Mouse (Mus musculus): ENCODE data around the gene Ngb.

The Ngb gene

DNA sequence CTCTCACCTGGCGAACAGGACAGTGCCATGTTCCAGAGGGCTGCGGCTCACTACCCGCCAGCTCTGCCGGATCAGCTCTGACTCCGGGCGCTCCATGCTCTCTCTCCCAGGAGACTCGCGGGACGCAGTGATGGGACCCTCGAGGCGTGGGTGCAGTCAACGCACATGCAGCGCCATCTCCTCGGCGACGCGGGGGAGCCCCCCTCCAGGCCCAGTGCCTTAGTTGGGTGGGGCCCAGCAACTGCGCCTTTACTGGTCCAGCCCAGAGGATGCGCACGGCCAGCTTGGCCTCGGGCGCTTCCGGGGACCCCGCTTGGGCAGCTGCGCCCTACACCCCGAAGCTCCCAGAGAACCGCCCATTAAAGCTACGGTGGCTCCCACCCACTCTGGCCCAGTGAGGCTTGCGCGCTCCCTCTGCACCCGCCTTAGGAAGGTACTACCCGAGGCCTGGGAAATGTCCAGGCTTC, at the start of gene Ngb:
TSS of gene Ngb (minus strand) at position 375 of the 467 bp plus-strand sequence.
- no peak for DNase-seq (ENCODE audit: low read depth, low spot score)

DNA sequence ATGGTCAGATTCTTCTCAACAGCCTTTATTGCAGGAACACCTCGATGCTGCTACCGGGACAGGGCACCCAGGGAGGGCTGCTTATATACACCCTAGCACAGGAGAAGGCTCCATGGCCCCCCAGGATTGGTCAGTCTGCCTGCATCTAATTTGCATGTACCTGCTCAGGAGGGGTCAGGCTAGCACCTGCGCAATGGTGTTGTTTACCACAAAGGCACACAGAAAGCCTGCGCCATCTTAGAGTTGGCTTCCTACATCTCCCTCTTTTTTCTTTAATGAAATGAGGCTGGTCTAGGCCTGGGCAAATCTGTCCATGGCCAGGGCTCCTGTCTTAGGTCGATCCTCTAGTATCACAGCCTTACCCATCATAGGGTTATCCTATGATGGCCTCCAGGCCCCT, 47.1 kb upstream of the Ngb start:
- DNase-seq (ENCODE audit: low read depth, low spot score): no peak

DNA sequence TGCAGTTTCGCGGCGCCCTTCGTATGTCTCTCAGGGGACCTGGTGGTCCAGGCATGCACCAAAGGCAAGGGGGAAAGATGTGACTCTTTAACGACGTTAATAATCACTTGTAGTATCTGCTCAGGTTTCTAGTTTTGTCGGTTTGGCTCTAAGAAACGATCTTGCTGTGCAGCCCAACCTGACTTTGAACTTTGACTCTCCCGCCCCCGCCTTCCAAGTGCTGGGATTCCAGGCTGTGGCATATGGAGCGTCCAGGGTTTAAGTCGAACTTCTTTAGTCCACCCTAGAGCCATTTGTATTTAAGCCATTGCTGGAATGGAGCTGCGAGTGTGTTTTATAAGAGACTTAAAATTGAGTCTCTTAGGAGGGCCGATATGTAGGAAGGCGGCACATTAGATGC, 45.8 kb upstream of the Ngb start:
- no peak for DNase-seq (ENCODE audit: low read depth, low spot score)

DNA sequence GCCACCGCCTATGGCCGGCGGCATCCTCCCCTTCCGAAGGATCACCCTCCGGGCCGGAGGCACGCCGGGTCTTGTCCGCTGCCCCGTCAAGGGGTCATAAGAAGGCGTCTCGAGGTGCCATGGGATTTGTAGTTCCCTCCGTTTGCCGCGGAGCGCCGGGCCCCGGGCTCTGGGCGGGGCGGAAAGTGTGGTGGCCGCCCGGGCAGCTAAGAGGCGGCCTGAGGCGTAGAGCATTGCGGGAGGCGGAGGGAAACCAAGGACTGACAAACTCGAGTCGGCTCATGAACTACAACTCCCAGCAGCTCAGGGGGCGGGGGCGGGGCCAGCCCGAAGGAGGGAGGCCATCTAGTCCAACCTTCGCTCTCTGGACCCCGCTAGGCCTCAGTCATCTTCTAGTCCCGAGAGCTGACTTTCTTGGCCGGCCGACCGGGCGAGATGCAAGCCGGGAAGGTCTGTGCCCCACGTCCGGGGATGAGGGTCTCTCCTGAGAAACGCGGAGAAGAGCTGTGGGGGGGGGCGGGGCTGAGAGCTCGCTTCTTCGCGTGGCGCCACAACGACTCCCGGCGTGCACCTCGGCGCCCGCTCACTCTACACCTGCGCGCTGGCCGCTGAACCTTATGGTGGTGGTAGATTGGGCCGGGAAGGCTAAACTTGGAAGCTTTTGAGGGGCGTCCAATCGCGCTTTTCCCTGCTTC, 45.2 kb upstream of the Ngb start, which contains the start of gene Pomt2:
TSS of gene Pomt2 (minus strand) at position 574 of the 695 bp plus-strand sequence.
- DNase-seq (ENCODE audit: low read depth, low spot score): peak; percentile 89

DNA sequence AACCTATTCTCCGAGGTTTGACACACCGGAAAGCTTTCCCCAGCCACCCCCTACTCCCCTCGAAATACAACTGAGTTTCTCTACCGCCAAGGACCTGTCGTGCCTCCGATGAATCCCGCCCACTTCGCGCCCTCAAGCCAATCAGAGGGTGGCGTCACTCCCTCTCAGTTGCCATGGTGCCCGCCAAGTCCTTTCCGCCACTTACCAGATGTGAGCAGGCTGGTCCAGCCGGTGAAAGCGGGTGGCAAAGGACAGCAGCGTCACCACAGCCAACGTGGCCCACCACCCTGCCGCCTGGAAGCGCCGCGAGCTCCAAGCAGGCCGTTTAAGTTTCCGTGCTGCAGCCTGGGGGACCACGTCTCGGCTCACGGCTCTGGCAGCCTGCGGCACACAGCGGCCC, 44.6 kb upstream of the Ngb start, which contains the start of gene Gstz1:
TSS of gene Gstz1 (plus strand) at position 200 of the 400 bp plus-strand sequence.
- DNase-seq (ENCODE audit: low read depth, low spot score): peak; percentile 80

DNA sequence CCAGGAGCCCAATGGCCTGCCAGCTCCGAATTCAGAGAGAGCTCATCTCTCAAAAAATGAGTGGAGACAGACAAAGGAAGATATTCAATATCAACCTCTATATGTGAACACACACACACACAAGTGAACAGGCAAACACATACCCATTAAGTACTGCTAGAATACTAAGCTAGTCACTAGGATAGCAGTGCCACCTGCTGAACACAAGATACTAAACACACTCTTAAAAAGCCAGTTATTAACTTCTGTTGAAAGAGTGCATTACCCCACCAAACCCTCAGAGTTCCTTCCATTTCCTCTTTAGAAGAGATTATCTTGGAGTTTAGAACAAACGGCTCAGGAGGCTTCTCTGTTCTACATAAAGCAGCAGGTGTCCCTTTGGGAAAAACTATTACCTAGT, 39.8 kb upstream of the Ngb start:
- DNase-seq (ENCODE audit: low read depth, low spot score): no peak

DNA sequence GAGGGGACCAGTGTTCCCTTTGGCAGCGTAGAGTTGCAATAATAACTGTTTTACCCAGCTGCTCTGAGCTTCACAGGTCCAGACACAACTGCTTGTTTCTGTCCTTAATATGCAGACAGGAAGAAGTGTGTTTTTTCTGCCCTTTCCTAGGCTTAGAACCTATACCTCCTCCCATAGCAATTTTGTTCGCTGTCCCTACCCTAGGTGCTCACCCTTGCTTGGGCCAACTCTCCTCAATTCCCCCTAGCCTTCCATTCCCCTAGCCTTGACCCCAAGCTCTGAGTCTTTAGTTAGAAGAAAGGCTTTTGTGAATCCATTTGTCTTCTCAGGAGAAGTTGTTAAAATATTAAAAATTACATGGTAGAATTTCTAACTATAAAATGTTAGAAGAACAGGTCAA, 36.4 kb upstream of the Ngb start:
- DNase-seq (ENCODE audit: low read depth, low spot score): no peak

DNA sequence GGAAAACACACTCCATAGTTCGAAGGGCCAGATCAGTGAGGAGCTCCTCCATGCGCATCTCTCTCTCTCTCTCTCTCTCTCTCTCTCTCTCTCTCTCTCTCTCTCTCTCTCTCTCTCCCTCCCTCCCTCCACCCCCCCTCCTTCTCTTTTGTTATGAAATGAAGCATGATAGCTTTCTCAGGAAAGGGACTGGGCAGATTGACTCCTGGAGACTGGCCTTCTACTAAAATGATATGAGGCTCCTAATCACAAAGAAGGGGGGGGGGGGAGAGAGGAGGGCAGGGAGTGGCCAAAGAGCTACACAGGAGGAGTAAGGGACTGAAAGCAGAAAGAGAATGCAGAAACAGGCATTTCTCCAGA, 36.0 kb upstream of the Ngb start:
- no peak for DNase-seq (ENCODE audit: low read depth, low spot score)

DNA sequence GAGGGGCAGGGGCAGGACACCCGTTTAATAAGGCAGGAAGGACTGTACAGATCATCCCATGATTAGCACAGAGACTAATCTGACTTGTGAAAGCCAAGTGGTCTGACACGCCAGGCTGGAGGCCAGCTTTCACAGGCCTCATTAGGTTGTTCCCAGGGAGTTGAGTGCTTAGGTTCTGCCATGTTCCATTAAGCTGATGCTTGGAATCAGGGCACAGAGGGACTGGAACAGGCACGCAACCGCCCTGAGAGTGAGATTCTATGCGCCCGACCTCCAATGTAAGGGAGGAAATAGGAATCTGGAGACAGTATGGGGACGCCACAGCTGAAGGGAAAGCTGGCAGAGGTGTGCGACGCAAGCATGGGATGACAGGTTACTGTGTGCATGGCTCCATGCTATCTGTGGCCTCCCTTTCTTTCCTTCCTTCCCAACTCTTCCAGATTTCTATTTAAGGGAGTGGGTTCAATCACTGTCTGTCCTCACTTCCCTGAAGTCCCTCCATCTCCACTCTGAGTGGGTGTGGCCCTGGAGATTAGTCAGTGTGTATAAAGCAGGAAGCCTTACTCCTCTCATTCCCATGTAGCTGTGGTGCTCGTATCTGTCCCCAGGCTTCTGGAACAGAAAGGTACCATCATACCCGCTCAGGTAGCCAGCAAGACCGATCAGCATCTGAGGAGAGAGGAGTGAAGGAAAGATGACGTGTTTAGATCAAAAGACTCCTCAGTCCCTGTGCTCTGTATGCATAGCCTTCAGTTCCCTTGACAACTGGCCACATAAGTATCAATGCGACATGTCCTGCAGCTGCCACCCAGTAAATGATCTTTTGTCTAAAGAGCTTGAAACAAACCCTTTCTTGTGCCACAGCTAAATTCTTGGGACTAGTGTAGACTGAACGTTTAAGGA, 35.4 kb upstream of the Ngb start:
- DNase-seq (ENCODE audit: low read depth, low spot score): no peak

DNA sequence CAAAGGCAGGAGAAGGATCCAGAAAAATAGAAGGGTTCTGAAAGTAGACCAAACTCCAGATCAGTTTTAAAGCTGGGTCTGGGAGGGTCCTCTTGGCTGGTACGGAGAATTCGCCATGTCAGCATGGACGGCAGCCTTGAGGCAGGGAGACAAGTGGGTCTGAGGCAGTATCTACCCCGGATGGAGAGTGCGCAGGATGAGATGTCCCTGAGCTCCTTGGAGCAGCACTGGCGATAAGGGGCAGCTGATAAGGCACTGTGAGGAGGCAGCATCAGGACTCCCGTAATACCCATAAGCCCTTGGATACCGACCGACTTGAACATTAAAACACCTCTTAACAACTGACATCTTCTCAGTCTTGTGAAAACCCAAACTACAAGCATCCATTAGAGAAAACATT, 30.4 kb upstream of the Ngb start:
- DNase-seq (ENCODE audit: low read depth, low spot score): no peak

DNA sequence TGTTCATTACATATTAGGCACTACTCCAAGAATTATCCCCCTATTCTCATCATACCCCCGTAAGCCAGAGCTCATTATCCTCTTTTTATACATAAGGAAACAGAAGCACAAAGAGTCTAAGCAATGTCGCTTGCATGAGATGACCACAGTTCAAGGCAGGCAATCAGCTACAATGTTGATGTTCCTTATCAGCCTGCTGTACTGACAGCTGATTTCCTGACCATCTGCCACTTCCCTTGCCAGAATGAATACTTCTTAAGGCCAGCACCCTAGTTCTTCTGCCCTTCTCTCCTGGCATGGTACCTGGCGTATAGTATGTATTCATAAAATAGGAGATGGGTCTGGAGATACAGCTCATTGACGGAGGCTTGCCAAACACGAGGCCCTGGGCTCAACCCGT, 29.9 kb upstream of the Ngb start:
- no peak for DNase-seq (ENCODE audit: low read depth, low spot score)

DNA sequence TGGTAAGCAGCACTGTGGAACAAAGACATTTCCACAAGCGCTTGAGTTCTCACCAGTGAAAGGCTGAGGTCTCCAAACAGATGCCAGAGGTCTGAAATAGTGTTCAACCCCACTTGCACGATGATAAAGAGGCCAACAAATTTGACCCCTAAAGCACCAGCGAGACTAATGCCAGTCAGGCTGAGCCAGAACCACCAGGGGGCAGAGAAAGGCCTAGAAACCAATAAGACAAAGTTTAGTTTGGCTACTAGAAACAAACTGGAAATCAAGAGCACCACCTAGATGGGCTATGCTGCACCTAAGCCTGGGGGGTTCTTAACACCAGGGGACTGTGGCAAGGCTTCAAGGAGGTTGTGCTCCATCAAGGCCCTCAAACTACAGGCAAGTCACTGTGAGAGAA, 29.3 kb upstream of the Ngb start:
- DNase-seq (ENCODE audit: low read depth, low spot score): no peak

DNA sequence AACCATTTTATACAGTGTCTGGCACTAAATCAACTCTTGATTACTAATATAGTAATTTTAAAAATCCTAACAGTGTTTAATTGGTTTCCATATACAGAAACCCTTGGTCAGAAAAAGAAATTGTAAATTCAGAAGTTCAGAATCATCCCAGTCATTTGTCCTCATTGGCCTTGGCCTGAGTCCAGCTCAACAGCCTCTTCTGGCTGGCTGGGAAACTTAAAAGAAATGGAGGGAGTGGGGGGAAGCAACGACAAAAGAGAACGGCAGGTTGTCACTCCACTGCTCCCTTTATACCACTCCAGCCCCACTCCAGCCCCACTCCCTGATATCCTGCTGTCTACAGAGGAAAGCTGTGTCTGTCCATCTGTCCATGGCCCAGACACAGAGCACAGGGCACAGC, 28.8 kb upstream of the Ngb start:
- DNase-seq (ENCODE audit: low read depth, low spot score): no peak

DNA sequence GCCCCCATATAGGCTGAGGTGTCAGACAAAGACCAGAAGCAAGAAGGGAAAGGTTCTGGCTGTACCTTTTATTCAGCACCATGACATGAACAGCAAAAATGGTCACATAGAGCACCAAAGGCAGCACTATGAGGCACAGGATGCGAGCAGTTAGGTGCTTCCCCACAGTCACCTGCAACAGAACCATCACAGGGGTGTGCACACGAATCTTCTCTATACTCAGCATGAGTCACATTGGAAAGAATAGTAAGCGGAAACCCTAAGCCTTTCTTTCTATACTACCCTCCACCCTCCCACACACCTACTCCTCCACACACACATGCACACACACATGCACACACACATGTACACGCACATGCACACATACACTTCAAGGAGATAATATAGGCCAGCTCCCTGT, 27.9 kb upstream of the Ngb start:
- DNase-seq (ENCODE audit: low read depth, low spot score): no peak

DNA sequence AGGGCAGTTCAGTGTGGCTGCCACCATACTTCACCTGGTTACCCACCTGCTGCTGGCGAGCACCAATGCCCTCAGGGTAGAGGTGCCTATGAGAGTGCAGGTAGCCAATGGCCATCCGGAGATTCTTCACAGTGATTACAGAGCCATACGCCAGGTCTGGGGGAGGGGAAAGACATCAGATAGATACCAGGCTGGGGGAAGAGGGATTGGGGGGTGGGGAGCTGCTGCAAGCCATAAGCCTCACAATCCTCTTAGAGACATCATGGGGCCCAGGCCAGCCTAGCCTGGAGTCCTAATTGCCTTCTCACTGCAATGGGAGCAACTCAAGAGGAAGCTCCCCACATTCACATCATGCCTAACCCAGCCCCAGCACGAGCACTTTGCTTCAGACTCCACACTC, 24.9 kb upstream of the Ngb start:
- DNase-seq (ENCODE audit: low read depth, low spot score): no peak

DNA sequence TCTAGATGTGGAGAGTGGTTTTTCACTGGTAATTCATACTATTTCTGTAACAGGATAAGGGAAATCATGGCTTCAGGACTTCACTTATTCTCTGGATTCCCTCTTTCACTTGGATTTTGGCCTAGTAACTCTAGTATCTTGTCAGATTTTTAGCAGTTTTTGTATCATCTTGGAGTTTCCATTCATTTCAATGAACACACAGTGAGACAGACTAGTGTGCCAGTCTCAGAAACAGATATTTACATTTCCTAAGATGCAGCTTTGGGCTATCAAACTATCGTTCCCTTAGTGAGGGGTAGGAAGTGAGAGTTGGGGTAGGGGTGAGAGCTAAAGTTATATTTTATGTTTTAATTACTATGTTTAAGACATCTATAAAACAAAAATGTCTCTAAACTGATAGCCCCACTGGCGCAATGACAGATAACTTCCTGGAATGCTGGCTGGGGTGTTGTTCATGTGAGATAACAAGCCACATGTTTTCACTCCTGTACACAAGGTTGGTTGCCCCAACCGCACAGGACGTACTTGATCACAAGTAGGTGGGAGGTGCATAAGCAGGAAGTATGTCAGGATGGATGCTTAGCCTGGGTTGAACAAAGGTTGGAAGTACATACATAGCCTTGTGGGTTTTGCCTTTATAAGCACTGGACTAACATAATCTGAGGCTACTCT, 19.7 kb upstream of the Ngb start:
- DNase-seq (ENCODE audit: low read depth, low spot score): peak; percentile 25

DNA sequence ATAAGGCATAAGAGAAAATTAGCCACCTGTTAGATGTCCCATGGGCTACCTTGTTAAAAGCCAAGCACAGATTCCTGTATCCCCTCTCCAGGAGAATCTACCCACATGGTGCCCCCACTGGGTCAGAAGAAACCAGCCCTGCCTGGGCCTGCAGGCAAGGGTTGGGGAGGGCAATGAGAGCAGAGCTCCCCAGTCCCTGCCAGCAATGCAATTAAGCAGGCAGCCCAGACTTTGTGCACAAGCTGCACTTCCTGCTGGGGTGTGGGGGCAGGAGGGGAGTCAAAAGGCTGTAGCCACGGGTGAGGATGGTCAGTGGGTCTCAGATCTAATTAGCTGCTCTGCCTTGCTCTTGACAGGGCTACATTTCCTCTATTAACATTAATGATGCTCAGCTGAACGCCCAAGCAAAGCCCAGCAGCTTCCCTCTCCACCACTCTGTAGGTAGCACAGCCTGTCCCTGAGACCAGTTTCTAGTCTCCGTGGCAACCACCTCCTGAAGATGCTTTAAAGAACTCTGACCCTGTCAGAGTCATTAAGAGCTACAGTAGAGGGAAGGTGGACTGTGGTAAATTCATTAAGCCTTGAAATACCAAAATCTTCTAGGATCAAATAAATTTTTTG, 5.1 kb upstream of the Ngb start:
- DNase-seq (ENCODE audit: low read depth, low spot score): no peak

DNA sequence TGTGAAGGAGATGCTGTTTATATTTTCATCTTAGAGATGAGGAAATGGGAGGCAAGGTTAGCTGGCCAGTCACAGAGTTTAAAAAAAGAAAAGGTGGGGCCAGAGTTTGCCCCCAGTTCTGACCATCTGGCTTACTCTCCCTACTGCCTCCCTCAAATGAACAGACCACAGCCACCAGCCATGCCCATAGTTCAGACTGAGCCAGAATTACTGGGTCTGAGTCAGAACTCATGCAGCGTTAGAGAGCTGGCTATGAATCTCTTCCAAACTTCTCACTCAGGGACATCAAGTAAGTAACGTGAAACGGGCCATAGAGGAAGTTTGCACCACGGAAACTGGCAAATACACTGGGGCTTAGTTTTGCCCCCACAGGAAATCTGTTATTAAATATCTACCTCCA, 2.5 kb upstream of the Ngb start:
- no peak for DNase-seq (ENCODE audit: low read depth, low spot score)

DNA sequence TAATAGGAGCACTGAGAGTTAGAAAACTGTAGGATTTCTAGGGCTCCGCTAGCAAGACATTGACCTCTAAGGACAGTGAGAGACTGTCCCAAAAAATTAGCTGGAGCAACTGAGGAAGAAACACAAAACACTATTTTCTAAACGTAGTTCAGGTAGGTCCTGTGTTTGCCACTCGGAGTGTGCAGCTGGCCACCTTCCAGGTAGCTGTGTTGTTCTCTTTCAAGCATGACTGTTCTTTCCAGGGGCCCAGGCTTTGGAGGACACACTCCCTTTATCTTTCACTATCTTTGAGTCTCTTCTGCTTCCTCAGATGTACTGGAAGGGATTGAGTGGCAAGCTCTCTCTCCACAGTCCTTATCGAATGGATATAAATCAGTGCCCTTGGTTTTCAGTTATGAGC, 1.1 kb upstream of the Ngb start:
- no peak for DNase-seq (ENCODE audit: low read depth, low spot score)

DNA sequence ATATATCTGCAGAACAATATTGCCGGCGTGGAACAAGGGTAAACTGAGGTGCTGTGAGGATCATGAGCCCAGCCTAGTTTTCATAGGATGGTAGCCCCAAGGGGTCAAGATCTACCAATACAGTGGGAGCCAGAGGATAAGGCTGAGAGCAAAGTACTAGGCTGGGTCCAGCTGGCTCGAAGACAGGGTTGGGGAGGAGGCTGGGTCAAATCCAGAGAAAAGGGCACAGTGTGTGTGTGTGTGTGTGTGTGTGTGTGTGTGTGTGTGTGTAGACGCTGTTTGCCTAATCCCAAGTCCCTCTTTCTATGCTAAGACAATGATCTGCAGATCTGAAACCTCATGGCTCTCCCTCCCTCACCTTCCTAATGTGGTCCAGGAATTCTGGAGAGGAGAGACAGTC, 2.0 kb downstream of the Ngb start:
- no peak for DNase-seq (ENCODE audit: low read depth, low spot score)

DNA sequence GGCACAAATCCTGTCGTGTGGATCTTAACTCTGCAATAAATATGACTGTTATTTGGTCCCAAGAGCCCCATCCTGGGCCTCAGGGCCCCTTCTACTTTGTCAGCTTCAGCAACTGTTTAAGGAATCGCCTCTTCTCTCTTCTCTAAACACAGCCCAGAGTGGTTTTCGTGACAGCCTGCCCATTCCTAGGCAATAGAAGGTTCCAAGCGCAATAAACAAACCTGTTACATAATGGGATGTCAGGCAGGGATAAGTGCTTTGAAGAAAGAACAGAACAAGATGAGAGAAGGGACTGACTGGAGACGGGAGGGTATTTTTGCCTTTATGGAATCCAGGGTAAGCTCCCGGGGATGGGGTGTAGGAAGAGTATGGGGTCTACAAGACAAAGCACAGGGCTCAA, 8.7 kb downstream of the Ngb start:
- DNase-seq (ENCODE audit: low read depth, low spot score): no peak

DNA sequence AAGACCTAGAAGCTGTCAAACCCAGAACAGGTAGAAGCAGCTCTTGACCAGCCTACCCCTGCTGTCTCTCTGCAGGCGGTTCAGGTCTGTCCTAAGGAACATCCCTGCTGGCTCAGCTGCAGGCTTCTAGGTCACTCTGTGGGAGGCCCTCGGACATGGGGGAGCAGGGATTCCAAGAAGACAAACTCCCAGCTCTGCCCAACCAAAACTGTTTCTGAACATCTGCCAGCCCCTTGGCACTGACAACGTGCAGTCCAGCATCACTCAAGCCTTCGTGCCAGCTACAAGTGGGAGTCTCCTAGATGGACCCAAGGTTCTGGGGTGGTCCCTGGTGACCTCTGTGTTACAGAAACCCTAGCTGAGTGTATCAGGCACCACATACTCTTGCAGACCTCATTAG, 9.1 kb downstream of the Ngb start:
- DNase-seq (ENCODE audit: low read depth, low spot score): no peak

Data from c-Kit-negative CD71-positive TER-119-positive erythroid progenitor cells, embryonic 14.5 days (primary cell).